Mouse (Mus musculus): ENCODE results near the gene Fto.

Gene Fto

DNA sequence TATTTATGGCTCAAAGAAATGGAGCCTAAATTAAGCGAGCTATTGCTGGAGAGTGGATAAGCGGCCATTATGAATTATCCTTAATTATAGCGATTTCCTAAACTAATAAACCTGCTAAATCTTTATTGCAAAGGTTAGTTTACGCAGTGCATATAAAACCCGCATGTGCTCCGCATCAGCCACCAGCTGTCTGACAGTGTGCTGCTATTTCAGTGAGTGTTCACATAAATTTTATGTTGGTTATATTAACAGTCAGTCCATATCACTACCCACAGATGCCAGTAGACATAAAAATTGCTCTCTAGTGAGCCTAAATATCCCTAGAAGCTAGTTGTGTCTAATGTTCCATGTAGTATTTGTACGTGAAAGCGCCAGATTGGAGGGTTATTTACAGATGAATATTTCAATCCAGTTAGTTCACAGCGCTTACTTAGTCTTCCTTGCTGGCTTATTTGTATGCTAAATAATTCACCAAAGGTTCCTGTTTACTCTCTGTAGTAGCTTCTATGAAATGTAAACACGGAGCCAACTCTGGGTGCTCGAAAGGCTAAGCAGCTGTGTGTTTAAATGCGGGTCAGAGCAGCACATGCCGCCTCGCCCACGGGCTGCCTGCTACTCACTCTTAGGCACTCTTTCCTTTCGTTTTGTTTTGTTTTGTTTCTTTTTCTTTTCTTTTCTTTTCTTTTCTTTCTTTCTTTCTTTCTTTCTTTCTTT, 317.2 kb downstream of the Fto start:
- no peaks in the 10 kb centered on the region for H3K36me3 ChIP-seq (ENCODE audit: insufficient read depth, low read length)
- H3K4me3 ChIP-seq (replicated peaks; ENCODE audit: low read length) = no peak overlapping the region
- H3K9me3 ChIP-seq (ENCODE audit: low read length) = no peaks in the 10 kb centered on the region
- TF ChIP-seq NANOG (IDR thresholded peaks at IDR 0.05; ENCODE audit: borderline replicate concordance, low read length) (no peak), POU5F1 (IDR thresholded peaks at IDR 0.05; ENCODE audit: borderline replicate concordance, low read length) (no peak), CTCF (conservative IDR thresholded peaks at IDR 0.05; ENCODE audit: low read length) (no peak)
- H3K27me3 ChIP-seq (ENCODE audit: insufficient read depth, low read length) = no peaks in the 10 kb centered on the region
- peaks cover 57% of the 10 kb centered on the region for H3K4me1 ChIP-seq (replicated peaks; ENCODE audit: low read depth, low read length)

- no peak for TF ChIP-seq NANOG (IDR thresholded peaks at IDR 0.05; ENCODE audit: borderline replicate concordance, low read length)
- no peak for TF ChIP-seq POU5F1 (IDR thresholded peaks at IDR 0.05; ENCODE audit: borderline replicate concordance, low read length)
- no peak for TF ChIP-seq CTCF (conservative IDR thresholded peaks at IDR 0.05; ENCODE audit: low read length)
- H3K36me3 ChIP-seq (ENCODE audit: insufficient read depth, low read length) = no peaks in the 10 kb centered on the region
- peaks cover 45% of the 10 kb centered on the region for H3K4me1 ChIP-seq (replicated peaks; ENCODE audit: low read depth, low read length)
Observed at GRCm38 (mm10) chr8:91632411-91632810, 319.1 kb downstream of the Fto start.

DNA sequence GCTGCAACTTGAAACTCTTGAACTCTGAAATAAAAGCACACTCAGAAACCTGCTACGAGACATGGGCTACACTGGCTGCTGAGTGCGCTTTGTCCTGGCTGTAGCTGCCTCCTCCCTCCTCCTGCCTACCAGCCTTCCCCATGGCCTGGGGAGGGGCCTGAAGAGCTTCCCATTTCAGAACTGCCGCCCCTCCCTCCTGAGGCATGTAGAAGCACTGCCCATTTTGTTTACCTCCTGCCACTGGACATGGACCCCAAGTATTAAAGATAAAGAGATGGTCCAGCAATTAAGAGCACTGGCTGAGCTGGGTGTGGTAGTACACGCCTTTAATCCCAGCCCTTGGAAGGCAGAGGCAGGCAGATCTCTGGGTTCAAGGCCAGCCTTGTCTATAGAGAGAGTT, 322.1 kb downstream of the Fto start:
- peaks cover 23% of the 10 kb centered on the region for H3K9me3 ChIP-seq (ENCODE audit: low read length)
- peaks cover 29% of the 10 kb centered on the region for H3K4me1 ChIP-seq (replicated peaks; ENCODE audit: low read depth, low read length)
- no peaks in the 10 kb centered on the region for H3K27me3 ChIP-seq (ENCODE audit: insufficient read depth, low read length)
- TF ChIP-seq NANOG (IDR thresholded peaks at IDR 0.05; ENCODE audit: borderline replicate concordance, low read length) = no peak
- TF ChIP-seq POU5F1 (IDR thresholded peaks at IDR 0.05; ENCODE audit: borderline replicate concordance, low read length) = no peak
- no peak for TF ChIP-seq CTCF (conservative IDR thresholded peaks at IDR 0.05; ENCODE audit: low read length)
- H3K36me3 ChIP-seq (ENCODE audit: insufficient read depth, low read length) = no peaks in the 10 kb centered on the region
- no peak overlapping the region for H3K4me3 ChIP-seq (replicated peaks; ENCODE audit: low read length)

More at GRCm38 (mm10) chr8:91632411-91632810, 319.1 kb downstream of the Fto start:
- H3K27me3 ChIP-seq (ENCODE audit: insufficient read depth, low read length) = no peaks in the 10 kb centered on the region
- no peak overlapping the region for H3K4me3 ChIP-seq (replicated peaks; ENCODE audit: low read length)
- H3K9me3 ChIP-seq (ENCODE audit: low read length) = no peaks in the 10 kb centered on the region

DNA sequence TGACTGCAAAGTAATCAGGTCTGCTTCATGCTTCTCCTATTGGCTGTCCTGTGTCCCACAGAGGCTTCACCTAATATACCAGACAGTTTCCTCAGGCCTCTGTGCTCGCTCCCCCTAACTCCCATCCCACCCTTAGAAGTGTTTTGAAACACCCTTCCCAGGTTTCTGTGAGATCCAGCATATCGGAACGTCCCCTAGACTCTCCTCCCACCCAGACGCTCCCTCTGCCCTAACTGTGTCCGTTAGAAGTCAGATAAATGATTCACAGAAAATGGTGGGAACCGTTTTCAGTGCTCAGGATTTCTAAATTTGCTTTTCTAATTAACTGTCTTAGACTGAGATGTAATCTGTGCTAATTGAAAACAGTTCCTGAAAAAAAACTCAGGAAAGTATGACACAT, 323.6 kb downstream of the Fto start:
- H3K27me3 ChIP-seq (ENCODE audit: insufficient read depth, low read length) = no peaks in the 10 kb centered on the region
- H3K9me3 ChIP-seq (ENCODE audit: low read length) = peaks cover 25% of the 10 kb centered on the region
- H3K36me3 ChIP-seq (ENCODE audit: insufficient read depth, low read length) = no peaks in the 10 kb centered on the region
- no peak overlapping the region for H3K4me3 ChIP-seq (replicated peaks; ENCODE audit: low read length)
- TF ChIP-seq POU5F1 (IDR thresholded peaks at IDR 0.05; ENCODE audit: borderline replicate concordance, low read length) (no peak), CTCF (conservative IDR thresholded peaks at IDR 0.05; ENCODE audit: low read length) (no peak), NANOG (IDR thresholded peaks at IDR 0.05; ENCODE audit: borderline replicate concordance, low read length) (no peak)
- H3K4me1 ChIP-seq (replicated peaks; ENCODE audit: low read depth, low read length) = peaks cover 28% of the 10 kb centered on the region

DNA sequence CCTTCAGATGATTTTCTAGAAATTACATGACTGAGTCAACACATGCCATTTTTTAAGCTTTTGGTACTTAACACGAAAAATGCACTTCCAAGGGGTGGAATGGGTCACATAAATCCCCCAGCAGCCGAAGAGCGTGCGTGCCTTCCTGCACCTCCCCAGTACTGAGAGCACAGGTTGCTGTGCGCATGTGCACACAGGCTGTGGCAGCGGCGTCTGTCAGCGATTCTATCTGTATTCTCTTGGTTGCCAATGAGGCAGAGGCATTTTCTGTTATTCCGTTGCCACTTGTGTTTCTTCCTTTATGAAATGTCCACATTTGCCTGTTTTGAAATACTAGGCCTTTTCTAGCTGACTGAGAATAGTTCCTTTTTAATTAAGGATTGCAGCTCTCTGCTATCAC, 324.4 kb downstream of the Fto start:
- Histone ChIP-seq H3K4me3 (replicated peaks; ENCODE audit: low read length) (no peak overlapping the region), H3K36me3 (ENCODE audit: insufficient read depth, low read length) (no peaks in the 10 kb centered on the region), H3K9me3 (ENCODE audit: low read length) (peaks cover 25% of the 10 kb centered on the region), H3K4me1 (replicated peaks; ENCODE audit: low read depth, low read length) (peaks cover 20% of the 10 kb centered on the region), H3K27me3 (ENCODE audit: insufficient read depth, low read length) (no peaks in the 10 kb centered on the region)
- TF ChIP-seq POU5F1 (IDR thresholded peaks at IDR 0.05; ENCODE audit: borderline replicate concordance, low read length) = no peak
- TF ChIP-seq CTCF (conservative IDR thresholded peaks at IDR 0.05; ENCODE audit: low read length) = no peak
- no peak for TF ChIP-seq NANOG (IDR thresholded peaks at IDR 0.05; ENCODE audit: borderline replicate concordance, low read length)

- no peak for TF ChIP-seq CTCF (conservative IDR thresholded peaks at IDR 0.05; ENCODE audit: low read length)
- no peak for TF ChIP-seq NANOG (IDR thresholded peaks at IDR 0.05; ENCODE audit: borderline replicate concordance, low read length)
- no peak for TF ChIP-seq POU5F1 (IDR thresholded peaks at IDR 0.05; ENCODE audit: borderline replicate concordance, low read length)
- H3K36me3 ChIP-seq (ENCODE audit: insufficient read depth, low read length) = no peaks in the 10 kb centered on the region
- no peak overlapping the region for H3K4me3 ChIP-seq (replicated peaks; ENCODE audit: low read length)
- peaks cover 25% of the 10 kb centered on the region for H3K9me3 ChIP-seq (ENCODE audit: low read length)
- peaks cover 19% of the 10 kb centered on the region for H3K4me1 ChIP-seq (replicated peaks; ENCODE audit: low read depth, low read length)
- no peaks in the 10 kb centered on the region for H3K27me3 ChIP-seq (ENCODE audit: insufficient read depth, low read length)
Observed at GRCm38 (mm10) chr8:91638256-91638655, 324.9 kb downstream of the Fto start.

DNA sequence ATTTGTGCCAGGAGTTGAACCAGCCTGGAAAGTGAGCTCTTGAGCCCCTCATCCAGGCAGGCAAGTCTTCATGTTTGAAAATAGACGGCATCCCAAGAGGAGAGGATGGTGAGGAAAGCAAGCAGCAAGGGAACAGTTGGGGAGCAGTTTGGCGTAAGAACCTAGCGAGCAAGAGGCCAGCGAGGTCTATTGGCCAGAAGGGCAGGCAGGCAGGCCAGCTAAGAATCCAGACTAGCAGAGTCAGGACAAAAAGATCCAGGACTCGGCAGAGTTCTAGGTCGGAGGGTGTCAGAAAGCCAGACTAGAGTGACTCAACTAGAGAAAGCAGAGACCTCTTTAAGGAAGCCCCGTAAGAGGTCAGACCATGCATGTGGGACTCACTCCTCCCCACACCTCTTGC, 327.1 kb downstream of the Fto start:
- Histone ChIP-seq H3K36me3 (ENCODE audit: insufficient read depth, low read length) (no peaks in the 10 kb centered on the region), H3K27me3 (ENCODE audit: insufficient read depth, low read length) (no peaks in the 10 kb centered on the region), H3K4me3 (replicated peaks; ENCODE audit: low read length) (no peak overlapping the region), H3K9me3 (ENCODE audit: low read length) (peaks cover 25% of the 10 kb centered on the region), H3K4me1 (replicated peaks; ENCODE audit: low read depth, low read length) (peaks cover 3% of the 10 kb centered on the region)
- no peak for TF ChIP-seq CTCF (conservative IDR thresholded peaks at IDR 0.05; ENCODE audit: low read length)

DNA sequence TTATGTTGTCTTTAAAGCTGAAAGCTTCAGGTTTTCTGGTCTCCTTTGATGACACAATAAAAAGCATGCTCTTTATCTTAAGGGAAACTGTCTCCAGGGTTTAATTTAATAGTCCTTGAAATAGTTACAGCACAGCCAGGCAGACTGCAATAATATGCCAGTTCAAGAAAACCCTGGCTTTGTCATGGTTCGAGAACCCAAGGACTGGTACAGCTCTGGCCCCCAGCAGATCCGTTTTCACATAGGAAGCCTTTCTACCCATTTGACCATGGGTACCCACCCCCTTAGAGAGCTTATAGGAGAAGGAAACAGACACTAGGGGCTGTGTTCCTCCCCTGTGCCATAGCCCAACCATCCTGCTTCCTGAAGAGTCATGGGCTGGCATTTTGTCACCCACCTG, 332.2 kb downstream of the Fto start:
- Histone ChIP-seq H3K27me3 (ENCODE audit: insufficient read depth, low read length) (no peaks in the 10 kb centered on the region), H3K4me1 (replicated peaks; ENCODE audit: low read depth, low read length) (0 out of 2 replicates have a peak, but pooled peaks cover 9% of the 10 kb centered on the region), H3K9me3 (ENCODE audit: low read length) (peaks cover 1% of the 10 kb centered on the region), H3K4me3 (replicated peaks; ENCODE audit: low read length) (no peak overlapping the region), H3K36me3 (ENCODE audit: insufficient read depth, low read length) (no peaks in the 10 kb centered on the region)
- no peak for TF ChIP-seq NANOG (IDR thresholded peaks at IDR 0.05; ENCODE audit: borderline replicate concordance, low read length)
- no peak for TF ChIP-seq CTCF (conservative IDR thresholded peaks at IDR 0.05; ENCODE audit: low read length)
- TF ChIP-seq POU5F1 (IDR thresholded peaks at IDR 0.05; ENCODE audit: borderline replicate concordance, low read length) = no peak

DNA sequence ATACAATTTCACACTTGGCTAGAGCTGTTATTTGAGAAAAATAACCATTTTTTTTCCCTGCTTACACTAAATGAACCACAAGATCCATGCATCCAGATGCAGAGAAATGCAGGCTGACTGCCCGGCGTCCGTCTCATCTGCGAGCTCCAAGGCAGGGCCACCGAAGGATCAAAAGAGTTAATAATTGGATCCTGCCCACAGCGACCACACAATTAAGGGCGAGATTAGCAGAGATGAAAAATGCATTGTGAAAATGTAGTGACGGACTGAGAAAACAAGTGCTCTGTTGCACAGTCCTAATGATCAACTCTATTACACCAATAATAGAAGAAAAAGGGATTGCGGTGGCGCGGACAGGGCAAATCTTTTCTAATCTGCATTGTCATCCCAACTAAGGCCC, 334.6 kb downstream of the Fto start:
- no peaks in the 10 kb centered on the region for H3K9me3 ChIP-seq (ENCODE audit: low read length)
- H3K27me3 ChIP-seq (ENCODE audit: insufficient read depth, low read length) = no peaks in the 10 kb centered on the region
- no peaks in the 10 kb centered on the region for H3K36me3 ChIP-seq (ENCODE audit: insufficient read depth, low read length)
- no peak for TF ChIP-seq POU5F1 (IDR thresholded peaks at IDR 0.05; ENCODE audit: borderline replicate concordance, low read length)
- H3K4me1 ChIP-seq (replicated peaks; ENCODE audit: low read depth, low read length) = 0 out of 2 replicates have a peak, but pooled peaks cover 9% of the 10 kb centered on the region
- no peak overlapping the region for H3K4me3 ChIP-seq (replicated peaks; ENCODE audit: low read length)
